Mouse (Mus musculus) thymus, adult 2 months (tissue): ENCODE measurements around the gene Fbxw7.

ENCODE experiments used
- CTCF ChIP-seq: fragments of 200-500 bp; IDR thresholded peaks from 2 replicates; pipeline ENCODE4 v1.5.1; 2012; ENCODE audit warnings: mild to moderate bottlenecking, control low read depth, low read length, moderate library complexity, borderline replicate concordance; ENCODE audit not compliant: control insufficient read depth, poor library complexity, insufficient read depth; ENCODE audit errors: extremely low read depth
- POLR2A ChIP-seq: fragments of 200-500 bp; IDR thresholded peaks from 2 replicates; pipeline ENCODE4 v1.6.1; 2012; ENCODE audit warnings: mild to moderate bottlenecking, low read length, control low read depth, moderate library complexity; ENCODE audit not compliant: control insufficient read depth, poor library complexity, insufficient read depth; ENCODE audit errors: extremely low read depth

DNA sequence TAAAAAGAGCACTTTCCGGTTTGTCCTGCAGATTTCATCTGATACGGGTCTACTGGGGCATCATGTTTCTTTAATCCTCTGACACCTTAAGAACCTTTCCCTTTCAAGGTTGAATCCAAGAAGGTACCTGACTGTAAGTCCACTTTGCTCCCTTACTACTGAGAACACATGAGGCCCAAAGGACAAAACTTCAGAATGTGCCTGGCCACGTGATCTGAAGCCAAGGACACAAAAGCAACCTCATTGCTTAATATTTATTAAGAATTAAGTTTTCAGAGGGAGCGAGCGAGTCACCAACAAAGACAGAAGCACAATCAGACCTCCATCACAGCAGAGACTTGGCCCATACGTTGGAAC is 40.0 kb upstream of the Fbxw7 start:
- TF ChIP-seq CTCF (no peak), POLR2A (no peak)
